Mouse (Mus musculus) stomach, postnatal 0 days (tissue): ENCODE data around the gene Tcl1b5. TPM values are rescaled to one million over a fixed set of nuclear protein-coding genes. Genes with fewer than 3 reads are reported as not detected.
"Not testable (repeated sequence)": the region's sequence is repeated elsewhere in the genome, so short reads cannot be mapped to it uniquely, and the experiment has no call there.

Source experiments
- ATAC-seq: fragments of 200-750 bp; cut with Nextera tagmentation; 2 replicates; pipeline ENCODE4 v1.8.0; 2017; ENCODE audit not compliant: low FRiP score, low TSS enrichment
- DNase-seq: peaks from one replicate; pipeline ENCODE4 v3.0.0-alpha.2; 2016; ENCODE audit warnings: low spot score
- H3K27ac ChIP-seq: fragments of 300-500 bp; sonication (generic); replicated peaks from 2 replicates; pipeline ENCODE4 v1.5.1; 2014; ENCODE audit warnings: mild to moderate bottlenecking, control low read depth
- H3K27me3 ChIP-seq: fragments of 300-500 bp; sonication (generic); 2 replicates; pipeline ENCODE4 v1.6.1; 2014; ENCODE audit warnings: low read length; ENCODE audit not compliant: control insufficient read depth, insufficient read depth
- H3K36me3 ChIP-seq: fragments of 300-500 bp; sonication (generic); 2 replicates; pipeline ENCODE4 v1.6.1; 2014; ENCODE audit warnings: low read length, mixed read lengths; ENCODE audit not compliant: control insufficient read depth, insufficient read depth
- H3K4me1 ChIP-seq: fragments of 300-500 bp; sonication (generic); replicated peaks from 2 replicates; pipeline ENCODE4 v1.6.1; 2014; ENCODE audit warnings: antibody characterized with exemption; ENCODE audit not compliant: control insufficient read depth, insufficient read depth
- H3K4me2 ChIP-seq: fragments of 300-500 bp; sonication (generic); replicated peaks from 2 replicates; pipeline ENCODE4 v1.6.1; 2014; ENCODE audit warnings: low read depth, mild to moderate bottlenecking, control low read depth, moderate library complexity
- H3K4me3 ChIP-seq: fragments of 300-500 bp; sonication (generic); 2 replicates; pipeline ENCODE4 v1.5.1; 2014; ENCODE audit warnings: low read depth, low read length, control low read depth
- H3K9ac ChIP-seq: fragments of 300-500 bp; sonication (generic); 2 replicates; pipeline ENCODE4 v1.6.1; 2014; ENCODE audit warnings: mild to moderate bottlenecking, low read length, control low read depth, mixed read lengths
- H3K9me3 ChIP-seq: fragments of 300-500 bp; sonication (generic); 2 replicates; pipeline ENCODE4 v1.6.1; 2016; ENCODE audit warnings: low read length; ENCODE audit not compliant: control insufficient read depth
- CTCF ChIP-seq: IDR thresholded peaks from 2 replicates; pipeline ENCODE4 v1.5.1; 2016; ENCODE audit warnings: antibody characterized with exemption, low read depth, mild to moderate bottlenecking, moderate library complexity
- EP300 ChIP-seq: optimal IDR thresholded peaks from 2 replicates; pipeline ENCODE3; 2016; ENCODE audit warnings: antibody characterized with exemption
- WGBS: fragments of 180-500 bp; shearing (Covaris S2); extraction: QIAGEN DNeasy Blood & Tissue Kit; methylation state at CpG from one replicate; pipeline ENCODE4 v1.1.7; 2014; 5-methylcytosine and 5-hydroxymethylcytosine counted together
- polyA plus RNA-seq: library from polyadenylated mRNA; unstranded; fragments of >200 nt; fragmentation: Nextera tagmentation; extraction: Ambion mirVana; gene quantifications from 2 replicates; pipeline ENCODE4 v1.2.1, GENCODE M21; 2015

Tcl1b5 gene
- polyA plus RNA-seq, 1 experiment from 2014 or later, result not detected

DNA sequence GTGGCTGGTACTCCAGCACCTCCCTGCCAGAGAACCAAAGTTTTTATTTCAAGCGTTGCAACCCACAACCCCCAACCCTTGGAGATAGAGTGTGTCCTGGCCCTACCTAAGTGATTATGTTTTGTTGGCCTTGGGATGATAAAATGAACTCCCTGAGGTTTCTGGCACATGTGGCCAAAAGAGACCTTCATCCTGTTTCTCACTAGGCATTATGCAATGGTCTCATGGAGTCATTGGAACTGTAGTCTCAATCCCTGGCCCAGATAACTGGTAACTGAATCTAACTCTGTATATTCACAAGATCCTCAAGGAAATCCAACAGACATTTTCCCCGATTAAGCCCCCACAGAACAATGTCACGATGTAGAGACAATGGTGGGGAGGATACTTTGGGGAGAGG lies 33.0 kb upstream of the Tcl1b5 start:
- H3K9ac ChIP-seq, result no peak overlapping the region
- DNase-seq (no peak), ATAC-seq (no peak)
- TF ChIP-seq EP300 (no peak), CTCF (no peak)
- WGBS, result 87% methylated on average over 3 of the region's 3 CpGs
- no peak overlapping the region for H3K4me3 ChIP-seq
- H3K4me2 ChIP-seq, result no peak overlapping the region
- H3K4me1 ChIP-seq, result no peaks in the 10 kb centered on the region
- no peak overlapping the region for H3K27ac ChIP-seq
- no peaks in the 10 kb centered on the region for H3K36me3 ChIP-seq
- no peaks in the 10 kb centered on the region for H3K27me3 ChIP-seq
- H3K9me3 ChIP-seq, result no peaks in the 10 kb centered on the region

DNA sequence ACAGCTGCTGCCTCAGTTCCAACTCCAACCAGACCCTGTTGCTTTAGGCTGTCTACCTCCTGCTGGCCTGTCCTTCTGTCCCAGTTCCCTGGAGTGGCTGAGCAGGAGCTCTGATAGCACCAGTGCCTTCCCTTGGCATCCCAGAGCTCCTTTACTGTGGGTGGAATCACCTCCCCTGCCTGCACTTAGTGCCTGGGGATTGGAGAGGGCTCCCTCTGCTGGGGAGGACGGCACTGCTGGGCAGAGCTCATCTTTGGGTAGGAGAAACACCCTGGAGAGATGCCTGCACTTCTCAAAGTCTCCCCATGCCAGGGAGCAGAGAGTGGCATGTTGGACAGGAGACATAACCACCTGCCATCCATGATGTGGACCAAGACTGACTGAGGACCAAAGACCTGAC lies 31.2 kb upstream of the Tcl1b5 start:
- WGBS, result 67% methylated on average over 1 of the region's 1 CpGs
- not testable (repeated sequence) for DNase-seq

DNA sequence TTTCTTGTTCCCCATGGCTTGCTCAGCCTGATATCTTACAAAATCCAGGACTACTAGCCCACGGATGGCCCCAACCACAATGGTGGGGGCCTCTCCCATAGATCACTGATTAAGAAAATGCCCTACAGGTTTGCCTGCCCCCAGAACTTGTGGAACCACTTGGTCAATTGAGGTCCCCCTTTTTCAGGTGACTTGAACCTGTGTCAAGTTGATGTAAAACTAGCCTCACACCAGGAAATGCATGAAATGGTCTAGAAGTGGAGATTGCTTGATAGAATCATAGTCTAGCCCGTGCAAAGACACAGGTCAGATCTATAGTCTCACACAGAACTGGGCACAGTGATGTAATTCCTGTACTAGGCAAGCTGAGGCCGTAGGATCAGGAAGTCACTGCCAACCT lies 30.4 kb upstream of the Tcl1b5 start, which contains the start of gene Tcl1b2:
TSS of gene Tcl1b2 (plus strand) at position 301 of the 400 bp plus-strand sequence.
- Histone ChIP-seq H3K27ac (no peak within 1 kb of the TSS), H3K9me3 (no peaks in the 10 kb centered on the region), H3K36me3 (no peaks in the 10 kb centered on the region), H3K27me3 (no peaks in the 10 kb centered on the region), H3K4me3 (no peak within 1 kb of the TSS), H3K4me2 (no peak within 1 kb of the TSS), H3K4me1 (no peaks in the 10 kb centered on the region), H3K9ac (no peak within 1 kb of the TSS)
- TF ChIP-seq CTCF (no peak), EP300 (no peak)
- no peak for ATAC-seq
- WGBS, result 74% methylated on average over 3 of the region's 3 CpGs
- no peak for DNase-seq

More for the DNA sequence above, 31.2 kb upstream of the Tcl1b5 start:
- not testable (repeated sequence) for H3K27ac ChIP-seq, H3K9ac ChIP-seq, H3K4me2 ChIP-seq, H3K36me3 ChIP-seq, H3K27me3 ChIP-seq, H3K4me3 ChIP-seq, ATAC-seq, H3K4me1 ChIP-seq, H3K9me3 ChIP-seq

DNA sequence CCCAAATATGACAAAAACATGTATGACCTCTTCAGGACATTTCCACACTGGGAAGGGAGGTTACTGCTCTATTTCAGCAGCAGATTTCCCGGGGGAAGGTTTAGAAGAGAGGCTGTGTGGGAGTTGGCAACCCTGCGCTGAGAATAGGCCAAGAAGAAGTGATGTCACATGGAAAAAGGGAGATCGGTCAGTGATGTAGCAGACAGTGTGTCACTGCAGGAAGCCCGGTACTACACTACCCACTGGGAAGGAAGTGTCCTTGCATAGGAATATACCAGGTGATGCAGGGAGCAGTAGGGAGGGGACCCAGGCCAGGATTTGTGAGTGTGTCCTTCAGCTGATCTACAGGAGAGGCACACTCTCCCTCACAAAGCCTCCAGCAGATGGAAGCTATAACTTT lies 20.9 kb upstream of the Tcl1b5 start:
- WGBS, result 66% methylated on average over 4 of the region's 4 CpGs

DNA sequence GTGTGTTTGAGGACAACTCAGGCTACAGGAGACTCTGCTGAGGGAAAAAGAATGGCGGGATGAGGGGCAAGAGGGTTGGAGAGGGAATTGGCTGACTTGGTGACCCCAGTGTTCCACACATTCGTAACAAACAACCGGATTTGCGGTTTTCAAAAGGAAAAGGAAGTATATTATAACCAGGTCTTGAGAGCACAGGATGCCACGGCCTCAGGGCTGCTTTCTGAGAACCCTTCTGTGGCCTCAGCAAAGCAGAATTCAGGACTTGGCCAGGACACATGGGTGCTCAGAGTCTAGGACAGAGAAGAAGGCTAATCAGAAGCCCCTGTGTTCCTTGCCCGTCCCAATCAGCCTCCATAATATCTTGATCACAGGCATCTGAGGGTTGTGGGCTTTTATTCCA lies 17.3 kb upstream of the Tcl1b5 start:
- ATAC-seq, result no peak
- 82% methylated on average over 6 of the region's 6 CpGs for WGBS

More for the DNA sequence above, 20.9 kb upstream of the Tcl1b5 start:
- not testable (repeated sequence) for H3K36me3 ChIP-seq, H3K9me3 ChIP-seq, H3K4me2 ChIP-seq, DNase-seq, H3K9ac ChIP-seq, H3K4me3 ChIP-seq, ATAC-seq, H3K27me3 ChIP-seq, H3K4me1 ChIP-seq, H3K27ac ChIP-seq

DNA sequence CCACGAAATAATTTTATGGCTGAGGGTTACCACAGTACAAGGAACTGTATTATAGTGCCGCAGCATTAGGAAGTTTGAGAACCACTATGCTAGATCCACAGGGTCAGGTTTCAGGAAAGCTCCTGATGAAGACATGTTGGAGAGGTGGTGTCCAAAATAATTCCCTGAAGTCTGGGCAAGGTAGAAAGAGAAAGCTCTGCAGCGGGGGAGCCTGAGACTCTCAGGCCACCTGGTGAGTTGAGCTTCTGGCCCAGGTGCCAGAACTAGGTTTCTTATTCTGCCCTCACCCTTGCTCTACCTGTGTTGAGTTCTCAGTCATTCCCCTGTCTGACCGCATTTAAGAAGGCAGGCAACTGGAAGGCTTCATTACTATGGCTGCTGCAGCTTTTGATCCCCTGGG lies 16.8 kb upstream of the Tcl1b5 start, which contains the start of gene Tcl1b1:
TSS of gene Tcl1b1 (plus strand) at position 301 of the 400 bp plus-strand sequence.
- DNase-seq (no peak), ATAC-seq (no peak)
- no peak within 1 kb of the TSS for H3K27ac ChIP-seq
- no peaks in the 10 kb centered on the region for H3K4me1 ChIP-seq
- H3K36me3 ChIP-seq, result no peaks in the 10 kb centered on the region
- no peak for TF ChIP-seq CTCF
- TF ChIP-seq EP300, result no peak
- WGBS, result 72% methylated on average over 4 of the region's 4 CpGs
- no peak within 1 kb of the TSS for H3K4me2 ChIP-seq
- no peaks in the 10 kb centered on the region for H3K9me3 ChIP-seq
- H3K4me3 ChIP-seq, result no peak within 1 kb of the TSS
- H3K27me3 ChIP-seq, result no peaks in the 10 kb centered on the region
- H3K9ac ChIP-seq, result no peak within 1 kb of the TSS

More for the DNA sequence above, 17.3 kb upstream of the Tcl1b5 start:
- no peak overlapping the region for H3K27ac ChIP-seq
- H3K9me3 ChIP-seq, result no peaks in the 10 kb centered on the region
- H3K4me2 ChIP-seq, result no peak overlapping the region
- TF ChIP-seq EP300, result no peak
- DNase-seq, result no peak
- no peaks in the 10 kb centered on the region for H3K4me1 ChIP-seq
- no peak overlapping the region for H3K4me3 ChIP-seq
- no peak overlapping the region for H3K9ac ChIP-seq
- H3K36me3 ChIP-seq, result no peaks in the 10 kb centered on the region
- H3K27me3 ChIP-seq, result no peaks in the 10 kb centered on the region
